Mouse (Mus musculus) gastrocnemius, postnatal 25 days (tissue): ENCODE measurements at regions not wholly inside any gene's neighbourhood (a gene's known extent, or its start where the extent isn't known, plus 50 kb on each side); places are given as distances from the start of the nearest gene placed in this dataset.

Source experiments
- DNase-seq: peaks from one replicate; pipeline ENCODE4 v3.0.0; 2022

DNA sequence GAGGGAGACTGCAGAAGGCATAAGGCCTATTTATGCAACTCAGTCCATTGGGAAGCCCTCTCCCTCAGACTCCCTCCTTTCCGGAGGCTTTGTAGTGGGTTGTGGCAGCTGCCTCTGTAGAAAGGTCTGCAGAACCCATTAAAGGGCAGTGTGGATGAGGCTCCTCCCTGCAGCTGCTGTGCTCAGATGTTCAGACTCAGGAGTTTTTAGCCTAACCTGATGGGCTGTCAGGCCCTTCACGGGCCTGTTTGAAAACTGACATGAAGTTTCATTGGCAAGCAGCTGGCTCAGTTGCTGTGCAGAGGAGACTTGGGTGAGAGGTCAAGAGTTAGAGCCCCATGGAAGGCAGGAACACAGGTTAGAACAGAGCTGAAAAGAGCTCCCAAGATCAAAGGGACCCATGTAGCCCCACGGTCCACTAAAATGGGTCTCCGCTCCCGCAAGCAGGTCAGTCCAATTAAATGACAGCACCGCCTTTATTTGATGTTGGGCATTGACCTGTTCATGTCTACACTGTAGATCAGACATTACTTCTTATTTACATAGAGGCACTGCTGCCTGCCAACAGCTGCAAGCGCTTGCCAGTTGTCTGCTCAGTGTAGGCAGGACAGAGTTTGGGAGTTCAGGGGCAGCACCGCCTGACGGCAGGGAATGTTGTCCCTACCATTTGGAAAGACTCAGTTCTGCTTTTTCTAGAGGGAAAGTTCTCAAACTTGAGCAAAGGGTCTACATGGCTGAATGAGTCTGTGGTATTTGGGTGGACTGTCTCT lies 53.8 kb upstream of the Usp46 start:
- peak; percentile 27 for DNase-seq

- DNase-seq = peak; percentile 72
These were observed 58.0 kb upstream of the Usp46 start for GRCm38 (mm10) chr5:74126015-74126896.

- no peak for DNase-seq
These were observed 59.3 kb upstream of the Usp46 start for GRCm38 (mm10) chr5:74127518-74127917.

GRCm38 (mm10) chr5:74129636-74130035 lies 61.4 kb upstream of the Usp46 start:
- no peak for DNase-seq

DNA sequence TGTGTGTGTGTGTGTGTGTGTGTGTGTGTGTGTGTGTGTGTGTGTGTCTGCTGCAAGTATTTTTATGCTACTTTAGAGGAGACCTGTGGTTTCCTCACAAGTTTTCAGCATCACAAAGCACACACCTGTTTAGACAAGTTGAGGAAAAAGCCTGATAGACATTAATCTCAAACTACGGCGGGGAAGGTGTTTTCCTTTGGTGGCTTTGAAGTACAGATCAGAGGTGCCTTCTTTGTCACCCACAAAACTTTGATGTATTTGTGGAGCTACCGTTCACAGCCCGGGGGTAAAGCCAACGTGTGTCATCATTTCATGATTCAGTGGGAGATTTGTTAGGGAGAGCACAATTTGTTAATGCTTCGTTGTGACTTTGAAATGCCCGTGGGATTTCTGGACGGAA lies 62.4 kb upstream of the Rasl11b start:
- no peak for DNase-seq

- DNase-seq = no peak
These were observed 58.7 kb upstream of the Rasl11b start for GRCm38 (mm10) chr5:74136377-74136776.

DNA sequence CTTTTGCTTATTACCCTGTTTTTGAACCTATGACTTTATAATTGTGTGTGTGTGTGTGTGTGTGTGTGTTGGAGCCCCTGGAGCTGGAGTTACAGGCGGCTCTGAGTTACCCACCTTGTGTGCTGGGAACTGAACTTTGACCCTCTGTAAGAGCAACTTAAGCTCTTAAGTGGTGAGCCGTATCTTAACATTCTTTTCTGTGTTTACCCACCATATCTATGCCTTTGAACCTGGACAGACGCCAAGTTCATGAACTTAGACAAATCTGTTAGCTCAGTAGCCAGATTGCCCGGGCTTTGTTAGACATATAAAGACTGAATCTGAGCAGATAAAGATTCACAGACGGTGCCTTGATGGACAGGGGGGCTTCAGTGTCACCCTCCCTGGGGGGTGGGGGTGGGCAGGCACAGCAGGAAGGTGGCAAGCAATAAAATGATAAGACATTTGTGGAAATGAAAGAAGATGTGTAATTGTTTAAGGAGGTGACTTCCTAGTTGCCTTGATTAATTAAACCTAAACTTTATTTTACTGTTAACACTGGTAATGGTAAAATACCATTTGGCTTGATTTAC lies 58.1 kb upstream of the Rasl11b start:
- DNase-seq = no peak

- no peak for DNase-seq
These were observed 51.1 kb upstream of the Rasl11b start for GRCm38 (mm10) chr5:74143994-74144393.

- DNase-seq = no peak
These were observed 50.3 kb upstream of the Rasl11b start for GRCm38 (mm10) chr5:74144765-74145164.
